Mouse (Mus musculus): Measurements from ENCODE around the gene 1700020N01Rik. TPM values are rescaled to one million over a fixed set of nuclear protein-coding genes. Genes with fewer than 3 reads are reported as not detected.

1700020N01Rik gene
- polyA plus RNA-seq, 1 experiment from 2014 or later = not detected

- no peaks in the 10 kb centered on the region for H3K27me3 ChIP-seq (ENCODE audit: control insufficient read depth, insufficient read depth, low read length)
- H3K4me2 ChIP-seq (replicated peaks; ENCODE audit: low read depth, low read length) = no peak overlapping the region
- 48% methylated on average over 4 of the region's 4 CpGs for WGBS
- H3K36me3 ChIP-seq (ENCODE audit: control insufficient read depth, insufficient read depth, low read length) = no peaks in the 10 kb centered on the region
- ATAC-seq (ENCODE audit: low FRiP score, low TSS enrichment) = no peak
- H3K9ac ChIP-seq (ENCODE audit: low read depth, low read length) = no peak overlapping the region
- no peaks in the 10 kb centered on the region for H3K9me3 ChIP-seq (ENCODE audit: control insufficient read depth, low read length)
- H3K4me1 ChIP-seq (ENCODE audit: control insufficient read depth, insufficient read depth, low read length) = 0 out of 2 replicates have a peak, but pooled peaks cover 7% of the 10 kb centered on the region
- H3K27ac ChIP-seq (ENCODE audit: low read depth, low read length) = no peak overlapping the region
- H3K4me3 ChIP-seq (ENCODE audit: low read length) = no peak overlapping the region
These were observed 20.3 kb downstream of the 1700020N01Rik start for GRCm38 (mm10) chr10:21613021-21613860.

DNA sequence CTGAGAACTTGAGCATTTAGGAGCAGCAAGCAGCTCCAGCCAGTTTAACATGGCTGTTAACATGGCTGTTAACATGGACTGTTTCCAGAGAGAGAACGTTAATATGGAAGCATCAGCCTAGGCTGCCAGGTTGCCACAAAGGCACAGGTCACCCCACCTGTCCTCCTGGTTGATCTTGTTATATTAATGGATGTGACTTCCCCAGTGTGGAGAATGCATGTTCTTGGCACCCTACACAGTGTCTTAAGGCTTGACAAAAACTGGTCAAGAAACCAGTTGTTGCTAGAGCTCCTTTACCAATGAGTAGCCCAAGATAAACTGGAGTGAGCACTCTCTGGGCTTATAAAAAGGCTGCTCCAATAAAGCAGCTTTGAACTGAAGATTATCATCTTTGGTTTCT, 21.6 kb downstream of the 1700020N01Rik start:
- H3K27ac ChIP-seq (ENCODE audit: low read depth, low read length) = no peak overlapping the region
- H3K9me3 ChIP-seq (ENCODE audit: control insufficient read depth, low read length) = no peaks in the 10 kb centered on the region
- H3K4me2 ChIP-seq (replicated peaks; ENCODE audit: low read depth, low read length) = no peak overlapping the region
- H3K4me1 ChIP-seq (ENCODE audit: control insufficient read depth, insufficient read depth, low read length) = 0 out of 2 replicates have a peak, but pooled peaks cover 7% of the 10 kb centered on the region
- no peaks in the 10 kb centered on the region for H3K27me3 ChIP-seq (ENCODE audit: control insufficient read depth, insufficient read depth, low read length)
- no peak overlapping the region for H3K9ac ChIP-seq (ENCODE audit: low read depth, low read length)
- no peak for ATAC-seq (ENCODE audit: low FRiP score, low TSS enrichment)
- no peak overlapping the region for H3K4me3 ChIP-seq (ENCODE audit: low read length)
- 83% methylated on average over 1 of the region's 1 CpGs for WGBS
- H3K36me3 ChIP-seq (ENCODE audit: control insufficient read depth, insufficient read depth, low read length) = no peaks in the 10 kb centered on the region

DNA sequence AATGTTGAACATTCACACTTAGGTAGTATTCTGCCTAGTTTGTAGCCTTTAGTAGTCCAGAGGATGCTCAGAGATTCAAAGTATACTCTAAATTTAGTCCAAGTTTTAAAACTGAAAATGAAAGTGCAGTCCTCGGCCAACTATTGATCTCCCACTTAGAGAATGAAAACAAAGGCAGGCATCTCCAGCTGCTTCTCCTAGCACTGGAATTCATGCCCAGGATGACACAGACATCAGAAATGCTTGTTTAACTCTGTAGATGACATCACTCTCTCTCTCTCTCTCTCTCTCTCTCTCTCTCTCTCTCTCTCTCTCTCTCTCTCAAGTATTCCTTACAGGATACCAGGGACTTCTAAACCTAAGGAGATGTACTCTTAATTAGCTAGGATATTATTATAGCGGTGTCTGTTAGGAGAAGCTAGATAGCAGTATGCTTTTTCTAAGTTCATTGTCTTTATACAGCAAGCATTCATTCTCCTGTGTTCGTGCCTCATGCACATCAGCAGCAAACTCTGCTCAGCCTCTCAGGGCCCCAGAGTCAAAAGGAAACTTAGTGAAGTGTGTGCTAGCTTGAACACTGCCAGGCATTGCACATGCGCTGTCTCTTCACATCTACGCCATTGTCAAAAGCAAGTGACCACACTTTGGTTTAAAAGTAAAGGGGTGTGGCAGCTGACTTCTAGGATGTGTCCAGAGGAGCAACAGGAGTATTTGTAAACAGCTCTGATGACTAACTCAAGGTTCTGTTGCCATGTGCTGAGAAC, 26.0 kb downstream of the 1700020N01Rik start:
- no peak overlapping the region for H3K27ac ChIP-seq (ENCODE audit: low read depth, low read length)
- 85% methylated on average over 5 of the region's 5 CpGs for WGBS

DNA sequence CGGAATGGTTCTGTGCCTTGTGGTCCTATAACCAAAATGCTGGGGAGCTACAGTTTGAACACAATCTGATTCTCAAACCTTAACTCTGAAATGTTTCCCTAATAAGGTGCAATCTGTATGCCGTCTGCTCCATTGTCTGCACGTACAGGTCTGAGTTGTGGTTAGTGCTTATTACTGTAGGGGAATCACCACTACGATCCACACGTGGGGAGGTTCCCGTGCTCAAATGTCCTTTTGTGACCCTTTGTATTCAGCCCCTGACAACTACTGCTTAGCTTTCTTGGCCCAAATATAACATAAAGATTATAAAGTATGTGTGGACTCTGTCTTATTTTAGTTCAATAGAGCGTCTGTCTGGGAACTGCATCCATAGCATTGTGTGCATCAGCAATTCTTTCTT, 29.1 kb downstream of the 1700020N01Rik start:
- no peak overlapping the region for H3K4me2 ChIP-seq (replicated peaks; ENCODE audit: low read depth, low read length)
- no peak for ATAC-seq (ENCODE audit: low FRiP score, low TSS enrichment)
- 92% methylated on average over 7 of the region's 7 CpGs for WGBS

More for the DNA sequence above, 26.0 kb downstream of the 1700020N01Rik start:
- H3K9me3 ChIP-seq (ENCODE audit: control insufficient read depth, low read length) = no peaks in the 10 kb centered on the region
- H3K27me3 ChIP-seq (ENCODE audit: control insufficient read depth, insufficient read depth, low read length) = no peaks in the 10 kb centered on the region
- no peak for ATAC-seq (ENCODE audit: low FRiP score, low TSS enrichment)
- no peaks in the 10 kb centered on the region for H3K4me1 ChIP-seq (ENCODE audit: control insufficient read depth, insufficient read depth, low read length)
- no peak overlapping the region for H3K9ac ChIP-seq (ENCODE audit: low read depth, low read length)
- no peak overlapping the region for H3K4me3 ChIP-seq (ENCODE audit: low read length)
- H3K4me2 ChIP-seq (replicated peaks; ENCODE audit: low read depth, low read length) = no peak overlapping the region
- H3K36me3 ChIP-seq (ENCODE audit: control insufficient read depth, insufficient read depth, low read length) = no peaks in the 10 kb centered on the region

GRCm38 (mm10) chr10:21628555-21628954, 35.6 kb downstream of the 1700020N01Rik start:
- WGBS = 73% methylated on average over 5 of the region's 5 CpGs
- Histone ChIP-seq H3K9me3 (ENCODE audit: control insufficient read depth, low read length) (no peaks in the 10 kb centered on the region), H3K27ac (ENCODE audit: low read depth, low read length) (no peak overlapping the region), H3K4me3 (ENCODE audit: low read length) (no peak overlapping the region), H3K36me3 (ENCODE audit: control insufficient read depth, insufficient read depth, low read length) (no peaks in the 10 kb centered on the region), H3K9ac (ENCODE audit: low read depth, low read length) (no peak overlapping the region), H3K4me1 (ENCODE audit: control insufficient read depth, insufficient read depth, low read length) (no peaks in the 10 kb centered on the region), H3K27me3 (ENCODE audit: control insufficient read depth, insufficient read depth, low read length) (no peaks in the 10 kb centered on the region), H3K4me2 (replicated peaks; ENCODE audit: low read depth, low read length) (no peak overlapping the region)
- ATAC-seq (ENCODE audit: low FRiP score, low TSS enrichment) = no peak

More for the DNA sequence above, 29.1 kb downstream of the 1700020N01Rik start:
- Histone ChIP-seq H3K36me3 (ENCODE audit: control insufficient read depth, insufficient read depth, low read length) (no peaks in the 10 kb centered on the region), H3K9me3 (ENCODE audit: control insufficient read depth, low read length) (no peaks in the 10 kb centered on the region), H3K27ac (ENCODE audit: low read depth, low read length) (no peak overlapping the region), H3K4me1 (ENCODE audit: control insufficient read depth, insufficient read depth, low read length) (no peaks in the 10 kb centered on the region), H3K27me3 (ENCODE audit: control insufficient read depth, insufficient read depth, low read length) (no peaks in the 10 kb centered on the region), H3K9ac (ENCODE audit: low read depth, low read length) (no peak overlapping the region), H3K4me3 (ENCODE audit: low read length) (no peak overlapping the region)

DNA sequence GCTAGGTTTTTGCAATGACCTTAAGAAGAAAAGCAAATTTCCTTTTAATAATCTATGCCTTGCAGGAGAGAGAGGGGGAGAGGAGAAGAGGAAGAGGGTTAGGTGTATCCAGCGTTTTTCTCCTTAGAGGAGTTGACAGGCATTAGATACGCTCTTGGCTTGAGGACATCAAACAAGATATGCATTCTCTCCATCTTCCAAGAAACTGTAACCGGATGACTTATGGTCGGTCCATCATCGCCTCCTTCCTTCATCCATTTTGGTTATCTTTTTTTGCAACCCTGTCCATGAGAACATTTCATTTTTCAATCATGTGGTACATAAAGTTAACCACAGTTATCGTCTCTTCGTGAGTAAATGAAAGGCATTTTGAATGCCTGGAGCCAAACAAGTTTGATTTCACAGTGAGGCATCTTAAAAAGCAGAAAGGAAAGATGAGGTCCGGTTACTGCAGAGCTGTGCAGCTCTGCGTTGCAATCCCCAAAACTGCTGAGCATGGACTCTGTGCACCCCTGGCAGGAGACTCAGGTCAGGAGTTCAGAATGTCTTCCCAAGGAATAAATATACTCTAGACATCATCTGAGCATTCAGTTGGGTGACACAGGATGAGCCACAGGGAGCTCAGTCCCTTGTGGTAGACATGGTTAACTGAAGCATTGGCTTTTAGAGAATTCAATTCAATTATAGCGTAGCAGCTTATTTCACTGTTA, 36.2 kb downstream of the 1700020N01Rik start:
- Histone ChIP-seq H3K4me3 (ENCODE audit: low read length) (no peak overlapping the region), H3K27ac (ENCODE audit: low read depth, low read length) (no peak overlapping the region), H3K9me3 (ENCODE audit: control insufficient read depth, low read length) (no peaks in the 10 kb centered on the region), H3K9ac (ENCODE audit: low read depth, low read length) (no peak overlapping the region), H3K36me3 (ENCODE audit: control insufficient read depth, insufficient read depth, low read length) (no peaks in the 10 kb centered on the region), H3K4me1 (ENCODE audit: control insufficient read depth, insufficient read depth, low read length) (no peaks in the 10 kb centered on the region), H3K27me3 (ENCODE audit: control insufficient read depth, insufficient read depth, low read length) (no peaks in the 10 kb centered on the region), H3K4me2 (replicated peaks; ENCODE audit: low read depth, low read length) (no peak overlapping the region)
- ATAC-seq (ENCODE audit: low FRiP score, low TSS enrichment) = no peak
- WGBS = 85% methylated on average over 10 of the region's 10 CpGs

DNA sequence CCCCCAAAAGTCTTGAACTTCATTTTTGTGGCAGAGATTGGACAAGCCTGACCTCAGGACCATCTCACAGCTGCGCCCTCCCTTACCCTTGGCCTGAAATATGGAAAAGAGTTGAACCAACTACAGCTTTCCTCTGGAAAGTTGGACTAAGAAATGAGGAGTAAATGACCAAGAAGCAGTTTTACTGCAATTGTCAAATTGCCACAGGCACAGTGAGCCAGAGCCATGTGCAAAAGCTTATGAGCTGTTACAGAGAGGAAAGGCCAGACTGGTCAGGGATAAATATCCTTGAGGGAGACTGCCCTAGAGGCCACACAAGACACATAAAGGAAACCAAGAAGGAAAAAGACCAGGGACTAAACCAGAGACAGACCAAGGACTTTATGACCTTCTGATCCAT, 38.5 kb downstream of the 1700020N01Rik start:
- no peak for ATAC-seq (ENCODE audit: low FRiP score, low TSS enrichment)
- Histone ChIP-seq H3K4me3 (ENCODE audit: low read length) (no peak overlapping the region), H3K4me1 (ENCODE audit: control insufficient read depth, insufficient read depth, low read length) (0 out of 2 replicates have a peak, but pooled peaks cover 3% of the 10 kb centered on the region), H3K27ac (ENCODE audit: low read depth, low read length) (no peak overlapping the region), H3K4me2 (replicated peaks; ENCODE audit: low read depth, low read length) (no peak overlapping the region), H3K9me3 (ENCODE audit: control insufficient read depth, low read length) (no peaks in the 10 kb centered on the region), H3K27me3 (ENCODE audit: control insufficient read depth, insufficient read depth, low read length) (no peaks in the 10 kb centered on the region), H3K36me3 (ENCODE audit: control insufficient read depth, insufficient read depth, low read length) (no peaks in the 10 kb centered on the region), H3K9ac (ENCODE audit: low read depth, low read length) (no peak overlapping the region)
- 94% methylated on average over 1 of the region's 1 CpGs for WGBS

GRCm38 (mm10) chr10:21632687-21633086, 39.7 kb downstream of the 1700020N01Rik start:
- H3K4me2 ChIP-seq (replicated peaks; ENCODE audit: low read depth, low read length) = no peak overlapping the region
- 0 out of 2 replicates have a peak, but pooled peaks cover 3% of the 10 kb centered on the region for H3K4me1 ChIP-seq (ENCODE audit: control insufficient read depth, insufficient read depth, low read length)
- no peak overlapping the region for H3K4me3 ChIP-seq (ENCODE audit: low read length)
- no peak for ATAC-seq (ENCODE audit: low FRiP score, low TSS enrichment)
- H3K9ac ChIP-seq (ENCODE audit: low read depth, low read length) = no peak overlapping the region
- WGBS = 61% methylated on average over 5 of the region's 5 CpGs
- H3K27me3 ChIP-seq (ENCODE audit: control insufficient read depth, insufficient read depth, low read length) = no peaks in the 10 kb centered on the region
- H3K9me3 ChIP-seq (ENCODE audit: control insufficient read depth, low read length) = no peaks in the 10 kb centered on the region
- no peaks in the 10 kb centered on the region for H3K36me3 ChIP-seq (ENCODE audit: control insufficient read depth, insufficient read depth, low read length)
- no peak overlapping the region for H3K27ac ChIP-seq (ENCODE audit: low read depth, low read length)

All from kidney, embryonic 14.5 days (tissue).